Mouse (Mus musculus) hindbrain, embryonic 12.5 days (tissue): Measurements from ENCODE around the gene Mettl23. TPM values are rescaled to one million over a fixed set of nuclear protein-coding genes. Genes with fewer than 3 reads are reported as not detected.
A peak's percentile ranks its signal among the peaks of the same experiment; 100 is the strongest.

ENCODE experiments used
- ATAC-seq: fragments of 200-750 bp; cut with Nextera tagmentation; 2 replicates; pipeline ENCODE4 v1.8.0; 2017; ENCODE audit warnings: moderate TSS enrichment; ENCODE audit not compliant: low FRiP score
- H3K27ac ChIP-seq: fragments of 300-500 bp; sonication (generic); 2 replicates; pipeline ENCODE4 v1.5.1; 2016; ENCODE audit warnings: mild to moderate bottlenecking
- H3K27me3 ChIP-seq: fragments of 300-500 bp; sonication (generic); 2 replicates; pipeline ENCODE4 v1.6.1; 2016; ENCODE audit warnings: mild to moderate bottlenecking
- H3K36me3 ChIP-seq: fragments of 300-500 bp; sonication (generic); 2 replicates; pipeline ENCODE4 v1.6.1; 2016; ENCODE audit warnings: mild to moderate bottlenecking
- H3K4me1 ChIP-seq: fragments of 300-500 bp; sonication (generic); 2 replicates; pipeline ENCODE4 v1.6.1; 2016
- H3K4me2 ChIP-seq: fragments of 300-500 bp; sonication (generic); replicated peaks from 2 replicates; pipeline ENCODE4 v1.6.1; 2016; ENCODE audit warnings: mild to moderate bottlenecking
- H3K4me3 ChIP-seq: fragments of 300-500 bp; sonication (generic); 2 replicates; pipeline ENCODE4 v1.5.1; 2016; ENCODE audit warnings: mild to moderate bottlenecking
- H3K9ac ChIP-seq: fragments of 300-500 bp; sonication (generic); 2 replicates; pipeline ENCODE4 v1.6.1; 2016; ENCODE audit warnings: mild to moderate bottlenecking, moderate library complexity
- H3K9me3 ChIP-seq: fragments of 300-500 bp; sonication (generic); replicated peaks from 2 replicates; pipeline ENCODE4 v1.6.1; 2016; ENCODE audit warnings: mild to moderate bottlenecking
- WGBS: fragments of 180-500 bp; shearing (Covaris S2); methylation state at CpG from one replicate; pipeline ENCODE4 v1.1.7; 2016; 5-methylcytosine and 5-hydroxymethylcytosine counted together
- polyA plus RNA-seq: library from polyadenylated mRNA; unstranded; fragments of >200 nt; fragmentation: Nextera tagmentation; extraction: Ambion mirVana; gene quantifications from 2 replicates; pipeline ENCODE4 v1.2.1, GENCODE M21; 2016

The Mettl23 gene
- polyA plus RNA-seq, 1 experiment from 2014 or later = 64.9 TPM

- peaks cover 29% of the 10 kb centered on the region for H3K36me3 ChIP-seq
- H3K4me2 ChIP-seq = peak within 1 kb of the TSS; percentile 64
- no peaks in the 10 kb centered on the region for H3K9me3 ChIP-seq
- H3K4me3 ChIP-seq = peak within 1 kb of the TSS; percentile 100
- WGBS = under 1% methylated on average over 89 of the region's 91 CpGs
- peak; percentile 55 for ATAC-seq
- peak within 1 kb of the TSS; percentile 97 for H3K27ac ChIP-seq
- H3K27me3 ChIP-seq = no peaks in the 10 kb centered on the region
- peaks cover 24% of the 10 kb centered on the region for H3K4me1 ChIP-seq
- H3K9ac ChIP-seq = peak within 1 kb of the TSS; percentile 99
These were observed 9.3 kb downstream of the Mettl23 start, which contains the start of gene Mfsd11 for GRCm38 (mm10) chr11:116852291-116852890. Gene Mfsd11, plus strand, starts transcription at chr11:116852440.

DNA sequence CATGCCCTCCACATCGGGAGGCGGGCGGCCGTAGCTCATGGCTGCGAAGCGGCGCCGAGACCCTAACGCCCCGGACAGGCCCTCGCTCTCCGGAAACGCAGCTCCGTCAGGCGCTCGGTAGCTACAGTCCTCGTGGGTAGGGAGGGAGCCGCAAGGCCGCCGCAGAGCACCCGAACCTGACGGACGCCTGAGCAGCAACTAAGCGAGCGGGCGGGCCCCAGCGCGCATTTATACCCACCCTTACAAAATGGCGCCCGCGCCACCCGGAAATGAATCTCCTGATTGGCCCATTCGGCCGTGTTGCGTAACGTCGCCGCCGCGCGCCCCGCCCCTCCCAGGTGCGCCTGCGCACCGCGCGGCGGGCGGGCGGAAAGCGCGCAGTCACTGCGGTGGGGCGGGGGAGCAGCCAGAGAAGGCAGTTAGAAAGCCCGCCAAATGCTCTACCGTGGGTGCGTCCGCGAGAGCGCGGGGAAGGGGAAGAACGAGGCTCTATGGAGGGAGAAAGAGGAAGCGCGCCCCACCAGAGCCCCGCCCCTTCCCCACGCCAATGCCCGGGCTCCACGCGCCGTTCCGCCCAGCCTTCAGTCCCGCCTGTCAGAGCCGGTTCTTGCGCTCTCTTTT, 9.9 kb downstream of the Mettl23 start, which contains the start of gene Srsf2:
Srsf2 (minus strand) TSS at position 204 of the 621 bp plus-strand sequence.
- H3K27ac ChIP-seq = peak within 1 kb of the TSS; percentile 97
- peaks cover 22% of the 10 kb centered on the region for H3K36me3 ChIP-seq
- peak within 1 kb of the TSS; percentile 100 for H3K4me3 ChIP-seq
- no peaks in the 10 kb centered on the region for H3K9me3 ChIP-seq
- under 1% methylated on average over 66 of the region's 74 CpGs for WGBS
- ATAC-seq = peak; percentile 91
- peaks cover 24% of the 10 kb centered on the region for H3K4me1 ChIP-seq
- peak within 1 kb of the TSS; percentile 64 for H3K4me2 ChIP-seq
- H3K27me3 ChIP-seq = no peaks in the 10 kb centered on the region
- H3K9ac ChIP-seq = peak within 1 kb of the TSS; percentile 99

- Histone ChIP-seq H3K4me2 (peak overlapping the region; percentile 64), H3K9ac (peak overlapping the region; percentile 78), H3K9me3 (no peaks in the 10 kb centered on the region), H3K27me3 (no peaks in the 10 kb centered on the region), H3K4me1 (peaks cover 24% of the 10 kb centered on the region), H3K36me3 (peaks cover 17% of the 10 kb centered on the region), H3K4me3 (peak overlapping the region; percentile 100), H3K27ac (peak overlapping the region; percentile 97)
- WGBS = under 1% methylated on average over 36 of the region's 36 CpGs
- peak; percentile 93 for ATAC-seq
These were observed 10.4 kb downstream of the Mettl23 start for GRCm38 (mm10) chr11:116853512-116853928.

DNA sequence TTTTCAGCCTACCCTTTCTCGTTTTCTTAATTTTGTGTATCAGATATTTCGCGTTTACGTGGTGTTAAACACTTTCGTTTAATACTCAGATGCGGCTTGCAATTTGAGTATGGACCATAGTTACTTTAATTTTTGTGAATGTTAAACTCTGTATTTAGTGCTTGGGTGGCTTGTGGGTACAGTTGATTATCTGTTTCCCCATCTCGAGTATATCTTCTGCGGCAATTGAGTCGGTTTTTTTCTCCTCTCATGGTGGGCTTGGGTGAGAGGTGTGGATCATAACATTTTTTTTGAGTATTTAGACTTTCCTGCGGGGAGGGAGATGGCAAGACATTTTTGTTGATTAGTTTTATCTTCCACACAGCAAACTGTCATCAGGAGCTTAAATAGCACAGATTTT, 11.2 kb downstream of the Mettl23 start:
- Histone ChIP-seq H3K4me3 (peak overlapping the region; percentile 100), H3K4me1 (peaks cover 24% of the 10 kb centered on the region), H3K9me3 (no peaks in the 10 kb centered on the region), H3K27me3 (no peaks in the 10 kb centered on the region), H3K9ac (peak overlapping the region; percentile 78), H3K4me2 (peak overlapping the region; percentile 64), H3K27ac (peak overlapping the region; percentile 97; the same call in 1 of the 2 replicates), H3K36me3 (peaks cover 18% of the 10 kb centered on the region)
- WGBS = 46% methylated on average over 10 of the region's 10 CpGs
- no peak for ATAC-seq

GRCm38 (mm10) chr11:116857183-116857850, 14.2 kb downstream of the Mettl23 start:
- Histone ChIP-seq H3K27ac (no peak overlapping the region), H3K9me3 (no peaks in the 10 kb centered on the region), H3K4me1 (peaks cover 20% of the 10 kb centered on the region), H3K27me3 (no peaks in the 10 kb centered on the region), H3K9ac (no peak overlapping the region), H3K36me3 (peaks cover 39% of the 10 kb centered on the region), H3K4me3 (no peak overlapping the region), H3K4me2 (no peak overlapping the region)
- 80% methylated on average over 12 of the region's 12 CpGs for WGBS
- no peak for ATAC-seq

- Histone ChIP-seq H3K9ac (no peak overlapping the region), H3K4me1 (peaks cover 7% of the 10 kb centered on the region; the same call in 1 of the 2 replicates), H3K4me2 (no peak overlapping the region), H3K27me3 (no peaks in the 10 kb centered on the region), H3K4me3 (no peak overlapping the region), H3K27ac (no peak overlapping the region), H3K36me3 (peaks cover 82% of the 10 kb centered on the region), H3K9me3 (no peaks in the 10 kb centered on the region)
- 81% methylated on average over 10 of the region's 10 CpGs for WGBS
- ATAC-seq = no peak
These were observed 21.4 kb downstream of the Mettl23 start for GRCm38 (mm10) chr11:116864444-116864843.

DNA sequence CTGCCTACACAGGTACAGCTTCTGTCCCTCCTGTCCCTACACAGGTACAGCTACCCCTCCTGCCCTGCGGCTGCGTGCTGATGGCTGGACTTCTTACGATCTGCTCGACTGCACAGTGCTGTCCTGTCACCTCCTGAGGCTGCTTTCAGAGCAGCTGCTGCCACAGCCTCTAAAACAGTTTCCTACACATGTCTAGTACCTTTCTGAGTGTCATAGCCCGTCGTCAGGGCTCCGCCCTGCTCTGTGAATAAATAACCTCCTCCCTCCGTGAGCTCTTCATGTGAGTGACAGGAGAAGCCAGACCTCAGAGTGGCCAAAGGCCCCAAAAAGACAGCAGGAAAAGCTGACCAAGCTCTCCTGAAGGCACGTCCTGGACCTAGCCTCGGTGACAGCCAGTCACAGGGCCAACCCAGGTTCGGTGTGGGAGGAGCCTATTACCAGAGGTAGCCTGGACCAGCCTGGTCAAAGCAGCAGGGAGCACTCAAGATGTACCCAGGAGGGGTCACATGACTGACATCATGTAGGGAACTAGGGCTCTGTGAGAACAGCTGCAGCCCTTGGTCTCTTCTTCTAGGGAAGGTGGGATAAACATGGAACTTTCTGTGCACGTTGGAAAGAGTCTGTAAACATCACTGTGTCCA, 23.0 kb downstream of the Mettl23 start:
- no peak overlapping the region for H3K4me3 ChIP-seq
- no peak overlapping the region for H3K9ac ChIP-seq
- no peak overlapping the region for H3K4me2 ChIP-seq
- peaks cover 77% of the 10 kb centered on the region for H3K36me3 ChIP-seq
- H3K9me3 ChIP-seq = no peaks in the 10 kb centered on the region
- H3K27me3 ChIP-seq = no peaks in the 10 kb centered on the region
- ATAC-seq = no peak
- H3K27ac ChIP-seq = no peak overlapping the region
- 77% methylated on average over 12 of the region's 12 CpGs for WGBS
- peaks cover 7% of the 10 kb centered on the region; the same call in 1 of the 2 replicates for H3K4me1 ChIP-seq

- peaks cover 72% of the 10 kb centered on the region for H3K36me3 ChIP-seq
- H3K9ac ChIP-seq = no peak overlapping the region
- ATAC-seq = no peak
- no peak overlapping the region for H3K27ac ChIP-seq
- H3K9me3 ChIP-seq = no peaks in the 10 kb centered on the region
- no peaks in the 10 kb centered on the region for H3K27me3 ChIP-seq
- H3K4me3 ChIP-seq = no peak overlapping the region
- H3K4me2 ChIP-seq = no peak overlapping the region
- 0 out of 2 replicates have a peak, but pooled peaks cover 2% of the 10 kb centered on the region for H3K4me1 ChIP-seq
- WGBS = 75% methylated on average over 3 of the region's 3 CpGs
These were observed 25.1 kb downstream of the Mettl23 start for GRCm38 (mm10) chr11:116868129-116868528.

DNA sequence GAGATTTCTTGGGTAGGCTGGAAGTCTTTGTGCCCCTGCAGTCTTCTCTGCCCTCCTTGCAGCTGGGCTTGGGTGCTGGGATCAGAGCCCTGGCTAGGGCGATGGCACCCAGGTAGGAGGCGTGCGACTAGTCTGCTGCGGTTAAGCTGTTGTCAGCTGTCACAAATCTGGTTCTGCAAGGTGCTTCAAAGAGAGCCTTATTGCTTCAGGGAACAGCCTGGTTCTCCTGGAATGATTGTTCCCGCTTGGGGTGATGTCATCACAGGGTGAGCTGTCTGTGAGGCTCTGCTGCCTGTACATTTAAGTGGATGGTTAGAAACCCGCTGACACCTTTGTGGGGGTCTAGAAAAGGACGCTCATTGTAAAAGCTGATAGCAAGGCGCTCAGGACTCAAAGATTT, 26.1 kb downstream of the Mettl23 start:
- WGBS = 94% methylated on average over 8 of the region's 8 CpGs

GRCm38 (mm10) chr11:116869641-116870040, 26.6 kb downstream of the Mettl23 start:
- Histone ChIP-seq H3K27me3 (no peaks in the 10 kb centered on the region), H3K4me2 (no peak overlapping the region), H3K9ac (no peak overlapping the region), H3K4me3 (no peak overlapping the region), H3K9me3 (no peaks in the 10 kb centered on the region), H3K4me1 (no peaks in the 10 kb centered on the region), H3K36me3 (peaks cover 76% of the 10 kb centered on the region), H3K27ac (no peak overlapping the region)
- ATAC-seq = no peak
- 86% methylated on average over 4 of the region's 4 CpGs for WGBS

More for the DNA sequence above, 26.1 kb downstream of the Mettl23 start:
- ATAC-seq = no peak
- H3K27ac ChIP-seq = no peak overlapping the region
- H3K4me3 ChIP-seq = no peak overlapping the region
- no peak overlapping the region for H3K4me2 ChIP-seq
- H3K4me1 ChIP-seq = 0 out of 2 replicates have a peak, but pooled peaks cover 2% of the 10 kb centered on the region
- no peaks in the 10 kb centered on the region for H3K9me3 ChIP-seq
- H3K9ac ChIP-seq = no peak overlapping the region
- peaks cover 74% of the 10 kb centered on the region for H3K36me3 ChIP-seq
- H3K27me3 ChIP-seq = no peaks in the 10 kb centered on the region

DNA sequence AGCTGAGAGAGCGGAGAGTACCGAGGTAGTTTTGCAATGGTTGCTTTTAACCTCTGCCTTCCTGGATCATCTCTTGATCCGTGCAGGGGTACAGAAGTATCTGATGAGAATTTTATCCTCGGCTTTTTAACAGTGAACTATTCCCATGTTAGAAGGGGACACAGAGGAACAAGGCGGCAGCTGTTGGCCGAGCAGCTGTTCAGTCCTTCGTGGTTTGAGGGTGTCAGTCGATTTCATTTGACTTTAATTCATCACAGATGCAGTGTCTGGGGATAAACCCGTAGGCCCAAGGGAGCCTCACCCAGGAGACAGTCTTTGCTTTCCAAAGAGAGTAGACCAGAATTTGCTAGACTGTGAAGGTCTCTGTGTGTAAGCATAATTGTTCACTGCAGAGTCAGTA, 28.5 kb downstream of the Mettl23 start:
- no peak for ATAC-seq
- Histone ChIP-seq H3K4me3 (no peak overlapping the region), H3K4me2 (no peak overlapping the region), H3K9me3 (no peaks in the 10 kb centered on the region), H3K27me3 (no peaks in the 10 kb centered on the region), H3K9ac (no peak overlapping the region), H3K36me3 (peaks cover 62% of the 10 kb centered on the region), H3K4me1 (no peaks in the 10 kb centered on the region), H3K27ac (no peak overlapping the region)
- WGBS = 89% methylated on average over 9 of the region's 9 CpGs

- Histone ChIP-seq H3K36me3 (peaks cover 47% of the 10 kb centered on the region), H3K4me1 (no peaks in the 10 kb centered on the region), H3K9me3 (no peaks in the 10 kb centered on the region), H3K27me3 (no peaks in the 10 kb centered on the region), H3K4me2 (no peak overlapping the region), H3K4me3 (no peak overlapping the region), H3K27ac (no peak overlapping the region), H3K9ac (no peak overlapping the region)
- no peak for ATAC-seq
- 84% methylated on average over 20 of the region's 20 CpGs for WGBS
These were observed 30.9 kb downstream of the Mettl23 start for GRCm38 (mm10) chr11:116873987-116874386.
